ENCODE assay signal across 9 mouse cellular contexts in the genomic region with DNA sequence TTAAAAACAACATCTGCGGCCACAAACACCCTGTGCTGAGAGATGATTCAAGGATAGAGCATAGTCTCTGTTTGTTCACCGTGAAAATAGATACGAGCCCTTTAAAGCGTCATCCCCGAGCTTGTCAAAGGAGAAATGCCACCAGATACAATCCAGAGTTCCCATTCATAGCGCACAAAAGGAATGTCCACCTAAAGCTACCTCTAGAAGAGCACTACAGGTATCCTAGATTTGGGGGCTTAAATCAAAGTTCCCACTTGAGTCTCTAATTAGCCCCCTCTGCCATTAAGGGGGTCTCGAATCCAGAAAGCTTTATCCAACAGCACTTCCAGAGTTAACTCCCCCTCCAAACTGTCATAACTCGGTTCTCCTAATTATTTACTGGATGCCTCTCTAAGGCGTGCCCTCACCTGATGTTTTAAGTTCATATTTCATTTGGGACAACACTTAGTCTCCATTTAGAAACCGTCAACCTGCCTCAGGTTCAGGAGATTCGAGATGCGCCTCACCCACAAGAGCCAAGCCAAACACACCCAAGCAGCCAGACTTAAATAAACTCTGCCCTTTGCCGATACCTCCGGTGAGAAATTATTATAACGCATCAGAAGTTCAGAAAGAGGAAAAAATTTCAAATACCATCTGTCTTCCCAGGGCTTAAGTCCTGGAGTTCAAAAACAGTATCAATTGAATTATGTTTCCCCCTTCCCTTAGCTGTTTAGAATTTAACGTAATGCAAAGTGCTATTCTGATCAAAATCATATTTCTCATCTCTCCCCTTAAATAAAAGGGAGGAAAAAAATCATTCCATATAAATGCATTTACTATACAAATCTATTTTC.
DNase-seq lines count a peak whose midpoint lies in the region; ATAC-seq lines count a peak whose summit lies in the region.
"Had no signal": no experiment of that assay in that cellular context is flagged by ENCODE, and none has a peak within 500 bp of the region (broad histone marks: within the 10 kb centered on the region; RNA-seq: fewer than 3 reads in every experiment).

No protein-coding gene starts in this region.

- ATAC-seq in heart, embryonic 14.5 days (ENCODE audit: insufficient number of reproducible peaks, insufficient read depth, low FRiP score, low read depth), result no peak
- ATAC-seq in forebrain, embryonic 16.5 days, result no peak
- ATAC-seq in midbrain, embryonic 11.5 days (ENCODE audit: low FRiP score), result no peak

- 34% methylated on average over 16 of the region's 16 CpGs for WGBS in heart, embryonic 14.5 days
- 22% methylated on average over 16 of the region's 16 CpGs for WGBS in forebrain, embryonic 16.5 days
- 32% methylated on average over 16 of the region's 16 CpGs for WGBS in midbrain, embryonic 11.5 days

- H3K27me3 ChIP-seq in heart, embryonic 14.5 days (ENCODE audit: control insufficient read depth, insufficient read depth, low read length), result no peaks in the 10 kb centered on the region
- no peaks in the 10 kb centered on the region for H3K27me3 ChIP-seq in forebrain, embryonic 16.5 days (replicated peaks; ENCODE audit: control insufficient read depth, insufficient read depth, low read length)
- H3K27me3 ChIP-seq in midbrain, embryonic 11.5 days (ENCODE audit: control insufficient read depth, insufficient read depth, low read length), result no peaks in the 10 kb centered on the region

- H3K36me3 ChIP-seq in heart, embryonic 14.5 days (ENCODE audit: control insufficient read depth, insufficient read depth, low read length), result no peaks in the 10 kb centered on the region
- H3K36me3 ChIP-seq in forebrain, embryonic 16.5 days (ENCODE audit: control insufficient read depth, insufficient read depth), result no peaks in the 10 kb centered on the region
- H3K36me3 ChIP-seq in midbrain, embryonic 11.5 days (ENCODE audit: control insufficient read depth, insufficient read depth, low read length), result no peaks in the 10 kb centered on the region

- H3K4me1 ChIP-seq in heart, embryonic 14.5 days (ENCODE audit: control insufficient read depth in 2 of 2, insufficient read depth in 2 of 2, low read length in 2 of 2), result peaks cover 4 to 8% of the 10 kb centered on the region in 2 experiments; a peak in 3 of 4 replicates
- H3K4me1 ChIP-seq in forebrain, embryonic 16.5 days (replicated peaks; ENCODE audit: control insufficient read depth, insufficient read depth, low read length), result peaks cover 21% of the 10 kb centered on the region
- peaks cover 24% of the 10 kb centered on the region for H3K4me1 ChIP-seq in midbrain, embryonic 11.5 days (ENCODE audit: control insufficient read depth, insufficient read depth, low read length)

- no peak for DNase-seq in heart, adult 9 months (ENCODE audit: low spot score in 2 of 2)
- peak; percentile 34 to 36 for DNase-seq in cerebellum, postnatal 25 days
- DNase-seq in midbrain, embryonic 11.5 days (ENCODE audit: low spot score, missing footprints), result peak; percentile 91
- no peak for DNase-seq in adrenal gland, adult 18-20 months (ENCODE audit: low spot score in 2 of 2)
- DNase-seq in frontal cortex, postnatal 10 days (ENCODE audit: low spot score in 2 of 2), result no peak
- DNase-seq in layer of hippocampus, postnatal 10 days (ENCODE audit: low spot score in 2 of 2), result no peak
- DNase-seq: thymus, postnatal 36 days had no signal

- H3K9me3 ChIP-seq in heart, embryonic 14.5 days (ENCODE audit: control insufficient read depth, low read length), result no peaks in the 10 kb centered on the region
- no peaks in the 10 kb centered on the region for H3K9me3 ChIP-seq in forebrain, embryonic 16.5 days (ENCODE audit: control insufficient read depth, low read length)
- H3K9me3 ChIP-seq in midbrain, embryonic 11.5 days (ENCODE audit: control insufficient read depth, low read length), result no peaks in the 10 kb centered on the region

- no peak overlapping the region for H3K27ac ChIP-seq in heart, embryonic 14.5 days (replicated peaks in 1 of 2; ENCODE audit: control insufficient read depth in 1 of 2, insufficient read depth in 1 of 2, low read depth in 2 of 2, low read length in 2 of 2)
- H3K27ac ChIP-seq in forebrain, embryonic 16.5 days (ENCODE audit: low read length), result peak overlapping the region; percentile 99
- peak overlapping the region; percentile 96; the same call in 1 of the 2 replicates for H3K27ac ChIP-seq in midbrain, embryonic 11.5 days (ENCODE audit: low read depth, low read length)

- H3K4me2 ChIP-seq in heart, embryonic 14.5 days (ENCODE audit: low read length), result peak overlapping the region; percentile 75
- peak overlapping the region; percentile 66 for H3K4me2 ChIP-seq in forebrain, embryonic 16.5 days (ENCODE audit: low read length)
- H3K4me2 ChIP-seq in midbrain, embryonic 11.5 days, result peak overlapping the region; percentile 44

- peak overlapping the region; percentile 75 for H3K9ac ChIP-seq in heart, embryonic 14.5 days (ENCODE audit: low read length)
- peak overlapping the region; percentile 71 for H3K9ac ChIP-seq in forebrain, embryonic 16.5 days (replicated peaks; ENCODE audit: low read depth, low read length)
- H3K9ac ChIP-seq in midbrain, embryonic 11.5 days (ENCODE audit: low read length), result peak overlapping the region; percentile 76

- H3K4me3 ChIP-seq in heart, embryonic 14.5 days (ENCODE audit: control insufficient read depth in 1 of 2, insufficient read depth in 1 of 2, low read depth in 1 of 2, low read length in 2 of 2), result peak overlapping the region; percentile 21 to 53; a peak in 3 of 4 replicates
- H3K4me3 ChIP-seq in forebrain, embryonic 16.5 days (replicated peaks; ENCODE audit: low read length), result peak overlapping the region; percentile 62
- H3K4me3 ChIP-seq in midbrain, embryonic 11.5 days (ENCODE audit: low read depth, low read length), result peak overlapping the region; percentile 48

Comparison
In these comparisons a context has a peak if more than half of its experiments do, and no peak if none do; other contexts are left out.
1. H3K27ac ChIP-seq: peak in forebrain, embryonic 16.5 days (single experiment) and midbrain, embryonic 11.5 days (single experiment); none in heart, embryonic 14.5 days (0 of 2).
2. DNase-seq: peak in cerebellum, postnatal 25 days (2 of 2) and midbrain, embryonic 11.5 days (single experiment); none in heart, adult 9 months (0 of 2), adrenal gland, adult 18-20 months (0 of 2), frontal cortex, postnatal 10 days (0 of 2) and layer of hippocampus, postnatal 10 days (0 of 2).
3. Peak in every context shown above with its lines, with median percentiles within 50 percentile points of each other: H3K4me2 ChIP-seq, H3K4me3 ChIP-seq and H3K9ac ChIP-seq.